Mouse (Mus musculus): Measurements from ENCODE around the gene Nr2f6. TPM values are rescaled to one million over a fixed set of nuclear protein-coding genes. Genes with fewer than 3 reads are reported as not detected.

Nr2f6 gene
- polyA plus RNA-seq, 1 experiment, result 133 TPM

DNA sequence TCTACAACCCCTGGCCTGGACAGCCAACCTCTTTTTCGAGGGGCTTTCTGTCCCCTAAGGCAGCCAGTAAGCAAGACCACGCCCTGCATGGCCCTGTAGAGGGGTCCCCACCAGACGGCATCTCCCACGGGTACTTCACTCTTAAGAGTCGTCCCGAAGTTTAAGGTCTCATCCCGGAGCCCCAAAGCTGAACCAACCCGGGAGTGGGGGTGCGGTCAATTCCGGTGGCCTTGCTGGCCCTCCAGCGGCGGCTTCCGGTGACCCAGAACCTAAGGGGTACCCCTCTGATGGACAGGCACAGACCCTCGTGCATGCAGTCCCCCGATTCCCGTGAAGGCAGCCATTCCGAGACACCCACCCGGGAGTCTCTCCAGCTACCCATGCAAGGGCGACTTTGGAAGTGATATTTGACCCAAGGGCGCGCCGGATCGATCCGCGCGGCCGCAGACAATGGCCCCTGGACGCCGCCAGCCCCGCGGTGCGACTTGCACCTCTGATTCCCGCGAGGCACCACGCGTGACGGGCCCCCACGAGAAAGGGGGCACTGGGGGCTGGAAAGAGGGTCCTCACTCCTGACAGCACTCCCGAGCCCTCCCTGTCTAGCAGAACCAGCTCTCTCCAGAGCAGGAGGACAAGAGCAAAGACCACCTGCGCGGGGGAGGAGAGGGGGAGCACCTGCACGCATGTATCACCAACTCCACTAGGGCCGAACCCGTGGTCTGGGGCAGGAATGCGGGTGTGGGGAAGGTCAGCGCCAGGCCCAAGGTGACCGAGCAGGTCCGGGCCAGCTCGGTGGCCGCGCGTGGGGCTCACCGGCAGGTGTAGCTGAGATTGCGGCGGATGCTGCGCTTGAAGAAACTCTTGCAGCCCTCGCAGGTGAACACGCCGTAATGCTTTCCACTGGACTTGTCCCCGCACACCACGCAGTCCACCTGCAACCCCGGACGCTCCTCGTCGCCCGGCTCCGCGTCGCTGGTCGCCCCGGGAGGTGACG lies 1.3 kb downstream of the Nr2f6 start:
- DNase-seq, result peak; percentile 37
- Histone ChIP-seq H3K4me3 (replicated peaks; ENCODE audit: extremely low read depth, low read depth, low read length) (peak overlapping the region; percentile 85), H3K4me1 (ENCODE audit: control insufficient read depth, insufficient read depth, low read length) (peaks cover 20% of the 10 kb centered on the region)
- no peak for TF ChIP-seq CTCF (IDR thresholded peaks at IDR 0.05; ENCODE audit: insufficient read depth, low read length)
- TF ChIP-seq POLR2A (IDR thresholded peaks at IDR 0.05; ENCODE audit: borderline replicate concordance, extremely low read depth, low read depth, low read length), result 0 out of 2 replicates have a peak, but pooled peaks have one; percentile 22
- 2% methylated on average over 72 of the region's 72 CpGs for WGBS

DNA sequence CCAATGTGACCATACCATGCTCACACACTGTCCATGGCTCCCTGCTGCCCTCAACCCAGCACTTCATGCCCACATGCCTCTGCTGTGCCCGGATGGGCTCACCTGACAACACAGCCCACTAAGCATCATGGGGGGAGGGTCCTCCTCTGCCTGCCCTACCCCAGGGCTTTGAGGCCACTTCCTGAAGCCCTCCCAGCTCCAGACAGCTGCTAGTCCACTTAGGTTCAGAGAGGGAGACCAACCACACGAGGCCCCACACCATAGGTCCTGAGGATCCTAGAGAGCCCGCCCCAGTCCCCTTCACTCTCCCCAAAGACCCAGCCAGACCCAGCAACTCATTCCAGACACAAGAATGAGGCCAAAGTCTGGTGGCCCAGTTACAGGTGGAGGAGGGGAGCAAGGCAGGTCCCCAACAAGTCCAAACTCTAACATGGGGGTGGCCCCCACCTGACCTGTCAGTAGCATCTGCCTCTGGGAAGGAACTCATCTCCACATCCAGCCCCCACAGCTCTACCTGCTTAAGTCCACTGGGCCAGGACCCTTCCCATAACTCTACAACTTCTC lies 2.2 kb downstream of the Nr2f6 start:
- peaks cover 24% of the 10 kb centered on the region for H3K4me1 ChIP-seq (ENCODE audit: control insufficient read depth, insufficient read depth, low read length)
- peak overlapping the region; percentile 85 for H3K4me3 ChIP-seq (replicated peaks; ENCODE audit: extremely low read depth, low read depth, low read length)
- no peak for TF ChIP-seq POLR2A (IDR thresholded peaks at IDR 0.05; ENCODE audit: borderline replicate concordance, extremely low read depth, low read depth, low read length)
- TF ChIP-seq CTCF (IDR thresholded peaks at IDR 0.05; ENCODE audit: insufficient read depth, low read length), result no peak
- 50% methylated on average over 3 of the region's 3 CpGs for WGBS
- DNase-seq, result no peak

GRCm38 (mm10) chr8:71379008-71379407 lies 2.8 kb downstream of the Nr2f6 start:
- H3K4me3 ChIP-seq (replicated peaks; ENCODE audit: extremely low read depth, low read depth, low read length), result no peak overlapping the region
- WGBS, result 77% methylated on average over 4 of the region's 4 CpGs
- H3K4me1 ChIP-seq (ENCODE audit: control insufficient read depth, insufficient read depth, low read length), result peaks cover 25% of the 10 kb centered on the region
- TF ChIP-seq CTCF (IDR thresholded peaks at IDR 0.05; ENCODE audit: insufficient read depth, low read length) (no peak), POLR2A (IDR thresholded peaks at IDR 0.05; ENCODE audit: borderline replicate concordance, extremely low read depth, low read depth, low read length) (no peak)
- no peak for DNase-seq

- WGBS, result 58% methylated on average over 8 of the region's 8 CpGs
- no peak for DNase-seq
Observed at GRCm38 (mm10) chr8:71376423-71377030, 5.2 kb downstream of the Nr2f6 start.

DNA sequence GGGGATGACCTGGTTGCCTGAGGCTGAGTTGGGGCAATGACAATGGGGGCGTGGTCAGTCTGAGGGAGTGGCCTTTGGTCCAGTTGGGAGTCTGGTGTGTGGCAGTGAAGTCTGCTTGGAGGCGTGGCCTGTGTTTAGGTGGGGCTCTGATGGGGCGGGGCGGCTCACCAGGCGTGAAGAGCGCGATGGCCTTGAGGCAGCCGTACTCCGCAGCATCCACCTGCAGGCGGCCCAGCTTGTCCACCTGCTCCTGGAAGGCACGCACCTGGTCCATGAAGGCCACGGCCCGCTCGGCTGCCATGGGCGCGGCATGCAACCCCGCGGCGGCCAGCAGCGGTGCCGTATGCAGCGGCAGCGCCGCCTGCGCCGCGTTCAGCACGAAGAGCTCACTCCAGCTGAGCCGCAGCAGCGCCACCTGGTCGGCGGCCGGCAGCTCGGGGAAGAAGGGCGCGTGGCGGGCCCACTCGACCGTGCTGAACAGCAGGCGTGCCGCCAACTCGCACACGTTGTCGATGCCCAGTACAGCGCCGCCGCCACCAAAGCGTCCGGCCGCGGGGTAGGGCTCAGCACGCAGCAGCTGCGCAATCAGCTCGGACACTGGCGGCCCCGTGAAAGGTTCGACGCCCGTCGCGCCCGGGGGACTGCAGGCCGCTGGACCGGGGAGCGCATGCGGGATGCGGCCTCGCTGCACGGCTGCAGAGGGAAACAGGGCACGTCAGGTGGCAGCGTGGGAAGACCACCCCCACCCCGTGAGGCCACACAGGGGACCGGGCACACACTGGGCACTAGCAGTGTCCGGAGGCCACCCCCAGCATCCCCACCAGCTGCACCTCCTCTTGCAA lies 6.0 kb downstream of the Nr2f6 start:
- peak; percentile 57 for DNase-seq
- TF ChIP-seq CTCF (IDR thresholded peaks at IDR 0.05; ENCODE audit: insufficient read depth, low read length) (no peak), POLR2A (IDR thresholded peaks at IDR 0.05; ENCODE audit: borderline replicate concordance, extremely low read depth, low read depth, low read length) (peak; percentile 19; the same call in 1 of the 2 replicates)
- Histone ChIP-seq H3K4me1 (ENCODE audit: control insufficient read depth, insufficient read depth, low read length) (peaks cover 21% of the 10 kb centered on the region), H3K4me3 (replicated peaks; ENCODE audit: extremely low read depth, low read depth, low read length) (no peak overlapping the region)
- 36% methylated on average over 74 of the region's 74 CpGs for WGBS

More at GRCm38 (mm10) chr8:71376423-71377030, 5.2 kb downstream of the Nr2f6 start:
- TF ChIP-seq POLR2A (IDR thresholded peaks at IDR 0.05; ENCODE audit: borderline replicate concordance, extremely low read depth, low read depth, low read length) (peak; percentile 5; the same call in 1 of the 2 replicates), CTCF (IDR thresholded peaks at IDR 0.05; ENCODE audit: insufficient read depth, low read length) (no peak)
- H3K4me3 ChIP-seq (replicated peaks; ENCODE audit: extremely low read depth, low read depth, low read length), result no peak overlapping the region
- H3K4me1 ChIP-seq (ENCODE audit: control insufficient read depth, insufficient read depth, low read length), result peaks cover 20% of the 10 kb centered on the region

GRCm38 (mm10) chr8:71374616-71375206 lies 7.0 kb downstream of the Nr2f6 start:
- TF ChIP-seq CTCF (IDR thresholded peaks at IDR 0.05; ENCODE audit: insufficient read depth, low read length) (no peak), POLR2A (IDR thresholded peaks at IDR 0.05; ENCODE audit: borderline replicate concordance, extremely low read depth, low read depth, low read length) (0 out of 2 replicates have a peak, but pooled peaks have one; percentile 4)
- Histone ChIP-seq H3K4me1 (ENCODE audit: control insufficient read depth, insufficient read depth, low read length) (peaks cover 20% of the 10 kb centered on the region), H3K4me3 (replicated peaks; ENCODE audit: extremely low read depth, low read depth, low read length) (no peak overlapping the region)
- 75% methylated on average over 17 of the region's 17 CpGs for WGBS
- DNase-seq, result no peak

DNA sequence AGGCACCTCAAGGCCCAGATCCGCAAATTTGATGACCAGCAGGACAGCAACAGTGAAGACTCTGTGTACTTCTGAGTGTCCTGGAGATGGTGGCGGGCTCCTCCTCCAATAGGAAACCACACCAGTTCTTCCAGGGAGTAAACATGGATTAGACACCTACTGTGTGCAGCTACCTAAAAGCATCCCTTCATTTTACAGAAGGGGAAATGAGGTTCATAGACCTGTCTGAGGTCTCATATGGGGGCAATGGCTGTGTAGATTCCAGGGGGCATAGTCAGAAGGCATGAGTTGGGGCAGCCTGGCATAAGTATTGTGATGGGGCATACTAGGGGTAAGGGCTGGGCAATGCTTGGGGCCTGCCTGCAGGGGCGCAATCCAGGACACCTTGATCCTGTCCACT lies 8.8 kb downstream of the Nr2f6 start:
- 93% methylated on average over 3 of the region's 3 CpGs for WGBS
- peaks cover 17% of the 10 kb centered on the region for H3K4me1 ChIP-seq (ENCODE audit: control insufficient read depth, insufficient read depth, low read length)
- H3K4me3 ChIP-seq (replicated peaks; ENCODE audit: extremely low read depth, low read depth, low read length), result no peak overlapping the region
- DNase-seq, result no peak
- TF ChIP-seq CTCF (IDR thresholded peaks at IDR 0.05; ENCODE audit: insufficient read depth, low read length), result no peak
- TF ChIP-seq POLR2A (IDR thresholded peaks at IDR 0.05; ENCODE audit: borderline replicate concordance, extremely low read depth, low read depth, low read length), result no peak

- WGBS, result 85% methylated on average over 12 of the region's 12 CpGs
- Histone ChIP-seq H3K4me1 (ENCODE audit: control insufficient read depth, insufficient read depth, low read length) (peaks cover 21% of the 10 kb centered on the region), H3K4me3 (replicated peaks; ENCODE audit: extremely low read depth, low read depth, low read length) (no peak overlapping the region)
- no peak for TF ChIP-seq CTCF (IDR thresholded peaks at IDR 0.05; ENCODE audit: insufficient read depth, low read length)
- TF ChIP-seq POLR2A (IDR thresholded peaks at IDR 0.05; ENCODE audit: borderline replicate concordance, extremely low read depth, low read depth, low read length), result no peak
- DNase-seq, result no peak
Observed at GRCm38 (mm10) chr8:71372427-71372826, 9.3 kb downstream of the Nr2f6 start.
